Mouse (Mus musculus): ENCODE data around the gene Oca2. TPM values are rescaled to one million over a fixed set of nuclear protein-coding genes. Genes with fewer than 3 reads are reported as not detected.

Oca2 gene
- polyA plus RNA-seq (2015; fragmentation: Nextera tagmentation; extraction: Ambion mirVana), result 0.88 and 1.5 TPM in 2 replicates

DNA sequence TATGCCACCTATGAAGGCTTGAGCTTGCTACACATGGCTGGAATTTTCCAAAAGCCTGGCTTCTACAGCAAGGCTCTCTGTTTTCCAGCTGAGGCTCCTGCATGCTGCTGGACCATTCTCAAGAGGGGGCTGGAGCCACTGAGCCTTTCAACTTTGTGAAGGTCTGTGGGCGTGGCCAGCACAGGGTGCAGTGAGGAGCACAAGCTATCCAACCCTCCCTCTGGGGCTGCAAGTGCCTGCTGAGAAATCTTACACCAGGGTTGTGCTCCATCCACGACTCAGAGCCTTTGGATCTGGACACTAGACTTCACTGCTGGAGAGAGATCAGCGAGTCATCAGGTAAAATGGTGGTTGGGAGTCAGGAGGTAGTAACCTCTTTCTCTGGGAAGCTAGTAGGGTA lies at the start of gene Oca2:
Gene Oca2 (plus strand): TSS at position 218 of the 400 bp plus-strand sequence.
- no peak within 1 kb of the TSS for H3K27ac ChIP-seq
- no peak for ATAC-seq (ENCODE audit: low FRiP score)
- no peaks in the 10 kb centered on the region for H3K27me3 ChIP-seq
- H3K4me2 ChIP-seq, result no peak within 1 kb of the TSS
- H3K9ac ChIP-seq, result no peak within 1 kb of the TSS
- no peaks in the 10 kb centered on the region for H3K4me1 ChIP-seq (replicated peaks)
- 0 out of 2 replicates have a peak, but pooled peaks cover 3% of the 10 kb centered on the region for H3K36me3 ChIP-seq
- no peak within 1 kb of the TSS for H3K4me3 ChIP-seq
- H3K9me3 ChIP-seq, result no peaks in the 10 kb centered on the region
- 40% methylated on average over 3 of the region's 3 CpGs for WGBS

DNA sequence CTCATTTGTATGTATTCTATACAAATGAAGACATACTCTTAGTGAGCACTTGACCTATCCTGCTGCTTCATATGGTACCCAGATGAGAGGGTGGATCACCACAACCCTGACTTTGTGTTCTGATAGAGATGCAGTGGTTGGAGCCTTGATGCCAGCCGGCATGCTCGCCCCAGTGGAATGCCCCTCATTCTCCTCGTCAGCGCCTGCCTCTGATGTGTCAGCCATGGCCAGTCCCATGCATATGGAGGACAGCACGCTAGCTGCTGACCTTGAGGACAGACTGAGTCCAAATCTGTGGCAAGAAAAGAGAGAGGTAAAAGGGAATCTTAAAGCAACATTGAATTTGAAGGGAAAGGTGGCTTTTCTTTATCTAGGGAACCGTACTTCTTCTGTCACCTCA lies 48.5 kb upstream of the Oca2 start:
- Histone ChIP-seq H3K9ac (no peak overlapping the region), H3K27me3 (no peaks in the 10 kb centered on the region), H3K4me1 (replicated peaks) (no peaks in the 10 kb centered on the region), H3K36me3 (peaks cover 65% of the 10 kb centered on the region), H3K9me3 (no peaks in the 10 kb centered on the region), H3K4me2 (no peak overlapping the region), H3K4me3 (no peak overlapping the region), H3K27ac (no peak overlapping the region)
- 95% methylated on average over 6 of the region's 6 CpGs for WGBS
- no peak for ATAC-seq (ENCODE audit: low FRiP score)

DNA sequence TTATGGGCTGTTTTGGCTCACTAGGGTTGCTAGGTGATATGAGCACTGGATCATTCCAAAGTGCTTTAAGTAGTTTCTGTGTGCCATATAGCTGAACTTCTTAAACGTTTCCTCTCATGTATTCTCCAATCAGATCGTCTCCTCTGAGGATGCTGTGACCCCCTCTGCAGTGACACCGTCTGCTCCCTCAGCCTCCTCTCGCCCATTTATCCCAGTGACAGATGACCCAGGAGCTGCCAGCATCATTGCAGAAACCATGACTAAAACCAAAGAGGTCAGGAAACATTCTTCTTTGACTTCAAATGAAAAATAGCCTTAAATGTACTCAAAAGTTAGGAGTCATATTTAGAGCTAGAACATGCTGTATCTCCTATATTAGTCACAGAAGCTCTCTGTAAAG lies 47.9 kb upstream of the Oca2 start:
- H3K4me1 ChIP-seq (replicated peaks), result no peaks in the 10 kb centered on the region
- 75% methylated on average over 4 of the region's 4 CpGs for WGBS
- H3K9me3 ChIP-seq, result no peaks in the 10 kb centered on the region
- H3K4me3 ChIP-seq, result no peak overlapping the region
- no peak overlapping the region for H3K4me2 ChIP-seq
- H3K27ac ChIP-seq, result no peak overlapping the region
- H3K27me3 ChIP-seq, result no peaks in the 10 kb centered on the region
- peaks cover 68% of the 10 kb centered on the region for H3K36me3 ChIP-seq
- no peak for ATAC-seq (ENCODE audit: low FRiP score)
- H3K9ac ChIP-seq, result no peak overlapping the region

DNA sequence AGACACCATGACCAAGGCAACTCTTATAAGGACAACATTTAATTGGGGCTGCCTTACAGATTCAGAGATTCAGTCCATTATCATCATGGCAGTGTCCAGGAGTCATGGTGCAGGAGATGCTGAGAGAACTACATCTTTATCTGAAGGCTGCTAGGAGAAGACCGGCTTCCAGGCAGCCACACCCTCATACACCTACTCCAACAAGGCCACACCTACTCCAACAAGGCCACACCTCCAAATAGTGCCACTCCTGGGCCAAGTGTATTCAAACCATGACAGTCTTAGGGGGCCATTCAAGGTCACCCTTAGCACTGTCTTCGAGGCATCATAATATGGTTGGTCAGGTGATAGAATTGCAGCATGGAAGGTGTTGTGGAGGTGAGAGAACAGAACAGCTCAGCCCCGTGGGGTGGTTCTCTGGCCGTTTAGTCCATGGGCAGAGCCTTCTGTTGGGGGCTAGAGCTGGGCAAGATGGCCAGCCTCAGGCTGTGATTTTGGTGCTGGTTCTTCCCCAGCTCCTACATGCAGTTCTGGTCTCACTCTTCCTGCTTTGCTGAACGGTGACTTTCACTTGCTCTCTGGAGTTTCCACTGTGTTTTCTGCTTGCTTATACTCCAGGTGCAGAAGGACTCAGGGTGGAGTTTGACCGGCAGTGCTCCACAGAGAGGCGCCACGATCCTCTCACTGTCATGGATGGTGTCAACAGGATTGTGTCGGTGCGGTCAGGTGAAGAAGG lies 37.9 kb upstream of the Oca2 start:
- ATAC-seq (ENCODE audit: low FRiP score), result no peak
- no peaks in the 10 kb centered on the region for H3K27me3 ChIP-seq
- H3K9ac ChIP-seq, result no peak overlapping the region
- no peaks in the 10 kb centered on the region for H3K4me1 ChIP-seq (replicated peaks)
- H3K36me3 ChIP-seq, result peaks cover 88% of the 10 kb centered on the region
- no peak overlapping the region for H3K4me3 ChIP-seq
- H3K9me3 ChIP-seq, result no peaks in the 10 kb centered on the region
- no peak overlapping the region for H3K27ac ChIP-seq
- no peak overlapping the region for H3K4me2 ChIP-seq
- WGBS, result 96% methylated on average over 10 of the region's 10 CpGs

DNA sequence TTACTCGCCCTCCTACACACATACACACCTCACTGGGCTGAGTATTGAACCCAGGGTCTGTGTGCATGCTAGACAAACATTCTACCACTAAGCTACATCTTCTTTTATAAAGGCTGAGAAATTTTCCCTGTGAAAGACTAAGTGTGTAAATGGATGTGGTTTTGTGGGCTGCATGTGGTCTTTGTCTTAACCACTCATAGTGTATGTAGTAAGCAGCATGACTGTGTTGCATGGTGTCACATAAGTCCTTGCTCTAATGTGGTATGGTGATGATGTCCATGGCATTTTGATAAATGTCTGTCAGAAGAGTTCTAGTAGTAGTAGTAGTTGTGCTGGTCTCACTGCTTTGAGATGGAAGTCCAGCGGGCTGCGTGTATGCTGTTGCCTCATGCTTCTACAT lies 36.7 kb upstream of the Oca2 start:
- Histone ChIP-seq H3K27me3 (no peaks in the 10 kb centered on the region), H3K4me3 (no peak overlapping the region), H3K9ac (no peak overlapping the region), H3K4me2 (no peak overlapping the region), H3K9me3 (no peaks in the 10 kb centered on the region), H3K36me3 (peaks cover 87% of the 10 kb centered on the region), H3K27ac (no peak overlapping the region), H3K4me1 (replicated peaks) (no peaks in the 10 kb centered on the region)
- 99% methylated on average over 3 of the region's 3 CpGs for WGBS
- no peak for ATAC-seq (ENCODE audit: low FRiP score)

DNA sequence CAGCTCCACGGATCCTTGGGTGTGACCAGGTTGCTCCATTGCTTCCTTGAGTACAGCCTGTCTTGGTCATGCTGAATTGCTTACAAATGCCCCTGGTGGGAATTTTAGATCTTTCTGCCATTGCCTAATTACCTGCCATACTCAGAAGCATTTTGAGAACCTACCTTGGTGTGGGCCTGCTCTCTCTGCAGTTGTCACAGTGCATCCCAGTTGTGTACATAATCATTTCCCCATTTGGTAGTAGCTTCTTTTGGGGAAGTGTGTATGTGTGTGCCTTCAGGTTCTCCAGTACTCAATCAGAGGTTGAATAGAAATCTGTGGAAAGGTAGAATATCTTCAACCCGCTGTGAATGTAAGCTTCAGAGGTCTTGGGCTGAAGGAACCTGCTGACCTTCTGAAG lies 36.3 kb upstream of the Oca2 start:
- peaks cover 86% of the 10 kb centered on the region for H3K36me3 ChIP-seq
- H3K27ac ChIP-seq, result no peak overlapping the region
- H3K9me3 ChIP-seq, result no peaks in the 10 kb centered on the region
- no peak for ATAC-seq (ENCODE audit: low FRiP score)
- H3K4me1 ChIP-seq (replicated peaks), result no peaks in the 10 kb centered on the region
- H3K27me3 ChIP-seq, result no peaks in the 10 kb centered on the region
- 95% methylated on average over 2 of the region's 2 CpGs for WGBS
- no peak overlapping the region for H3K4me3 ChIP-seq
- no peak overlapping the region for H3K9ac ChIP-seq
- no peak overlapping the region for H3K4me2 ChIP-seq

DNA sequence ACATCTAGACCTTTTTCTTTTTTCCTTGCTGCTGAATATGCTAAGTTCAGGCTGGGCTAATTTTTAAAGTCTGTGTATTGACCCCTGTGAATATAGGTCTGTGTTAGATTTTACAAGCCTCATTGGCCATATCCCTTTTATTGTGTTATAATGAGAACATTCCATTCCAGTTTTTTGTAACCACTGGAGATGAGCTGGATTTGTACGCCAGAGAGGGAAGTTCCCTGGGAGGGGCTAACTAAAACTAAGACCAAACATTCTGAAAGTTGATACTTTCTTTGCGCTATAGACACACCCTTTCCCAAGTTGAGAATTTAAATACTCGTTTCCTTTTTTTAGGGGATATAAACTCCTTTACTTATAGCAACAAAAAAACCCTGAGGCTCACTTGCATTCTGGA lies 34.7 kb upstream of the Oca2 start:
- no peaks in the 10 kb centered on the region for H3K27me3 ChIP-seq
- no peaks in the 10 kb centered on the region for H3K9me3 ChIP-seq
- WGBS, result 46% methylated on average over 3 of the region's 3 CpGs
- H3K4me3 ChIP-seq, result no peak overlapping the region
- no peak overlapping the region for H3K9ac ChIP-seq
- ATAC-seq (ENCODE audit: low FRiP score), result no peak
- no peaks in the 10 kb centered on the region for H3K4me1 ChIP-seq (replicated peaks)
- peaks cover 87% of the 10 kb centered on the region for H3K36me3 ChIP-seq
- H3K27ac ChIP-seq, result no peak overlapping the region
- H3K4me2 ChIP-seq, result no peak overlapping the region

DNA sequence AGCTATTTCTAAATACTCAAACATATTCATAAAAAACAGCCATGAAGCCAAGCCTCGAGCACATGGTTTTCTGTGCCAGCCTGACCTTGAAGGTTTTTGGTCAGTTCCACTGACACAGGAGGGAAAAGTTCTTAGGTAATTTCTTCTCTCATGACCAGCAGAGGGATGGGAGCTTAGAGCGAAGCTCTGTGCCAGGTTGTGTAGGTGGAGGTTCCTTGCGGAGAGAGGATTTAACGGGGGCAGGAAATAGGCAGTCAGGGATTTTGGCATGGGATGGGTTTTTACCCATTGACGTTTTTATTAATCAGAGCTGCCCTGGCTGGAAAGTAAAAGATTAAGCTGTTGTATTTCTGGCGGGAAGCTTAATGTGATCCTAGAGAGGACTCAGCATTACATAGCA lies 18.7 kb upstream of the Oca2 start:
- Histone ChIP-seq H3K27ac (no peak overlapping the region), H3K4me1 (replicated peaks) (no peaks in the 10 kb centered on the region), H3K9me3 (no peaks in the 10 kb centered on the region), H3K4me3 (no peak overlapping the region), H3K9ac (no peak overlapping the region), H3K4me2 (no peak overlapping the region), H3K27me3 (no peaks in the 10 kb centered on the region), H3K36me3 (peaks cover 97% of the 10 kb centered on the region)
- 90% methylated on average over 6 of the region's 6 CpGs for WGBS
- no peak for ATAC-seq (ENCODE audit: low FRiP score)

DNA sequence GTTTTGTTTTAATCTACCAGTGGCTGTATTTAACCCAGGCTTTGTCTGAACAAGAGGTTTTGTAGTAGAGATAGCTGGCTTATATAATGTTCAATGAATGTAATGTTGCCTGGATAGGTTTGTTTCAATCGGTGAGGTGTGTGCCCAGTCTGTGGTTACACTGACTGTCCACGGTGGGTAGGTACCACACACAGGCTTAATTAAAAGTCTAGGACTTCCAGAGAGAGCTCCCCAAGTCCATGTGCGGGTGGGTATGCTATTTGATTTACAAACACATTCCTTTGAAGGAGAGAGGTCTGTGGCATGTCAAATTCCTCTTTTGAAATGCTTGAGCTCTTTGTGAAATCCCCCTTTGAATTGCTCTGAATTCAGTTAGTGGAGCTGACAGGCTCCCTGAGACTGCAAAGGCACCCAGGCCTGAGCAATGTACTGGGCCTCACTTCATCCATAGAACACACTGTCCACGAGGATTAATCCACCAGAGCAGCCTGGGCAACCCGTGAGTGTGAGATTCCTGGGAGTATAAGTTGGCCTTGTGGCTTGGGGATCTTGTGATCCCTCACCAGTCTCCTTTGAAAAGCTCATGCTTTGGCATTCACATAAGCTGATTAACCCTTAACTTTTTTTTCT lies 3.7 kb upstream of the Oca2 start:
- H3K4me1 ChIP-seq (replicated peaks), result no peaks in the 10 kb centered on the region
- H3K9ac ChIP-seq, result no peak overlapping the region
- peaks cover 33% of the 10 kb centered on the region for H3K36me3 ChIP-seq
- no peak for ATAC-seq (ENCODE audit: low FRiP score)
- H3K27me3 ChIP-seq, result no peaks in the 10 kb centered on the region
- no peaks in the 10 kb centered on the region for H3K9me3 ChIP-seq
- no peak overlapping the region for H3K4me3 ChIP-seq
- 44% methylated on average over 5 of the region's 5 CpGs for WGBS
- H3K27ac ChIP-seq, result no peak overlapping the region
- no peak overlapping the region for H3K4me2 ChIP-seq

DNA sequence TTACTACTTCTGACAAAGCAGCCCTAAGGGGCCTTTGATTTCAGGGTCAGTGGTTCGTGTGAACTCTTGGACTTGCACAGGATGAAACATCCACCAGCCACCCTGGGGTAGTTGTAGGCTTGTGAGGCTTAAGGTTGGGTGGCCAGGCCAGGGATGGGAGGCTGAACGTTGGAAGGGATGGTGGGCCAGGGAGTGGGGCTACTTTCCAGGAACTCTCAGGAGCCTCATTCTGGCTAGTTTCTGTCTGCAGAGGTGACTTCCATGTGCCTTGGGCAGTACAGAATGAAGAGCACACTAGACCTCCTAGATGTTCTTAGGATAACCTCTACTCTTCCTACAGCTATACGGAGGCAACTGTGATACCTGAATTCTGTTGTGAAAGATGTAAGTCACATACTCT lies 2.9 kb upstream of the Oca2 start:
- Histone ChIP-seq H3K4me2 (no peak overlapping the region), H3K4me3 (no peak overlapping the region), H3K27ac (no peak overlapping the region), H3K4me1 (replicated peaks) (no peaks in the 10 kb centered on the region), H3K9ac (no peak overlapping the region), H3K9me3 (no peaks in the 10 kb centered on the region), H3K27me3 (no peaks in the 10 kb centered on the region), H3K36me3 (peaks cover 27% of the 10 kb centered on the region)
- WGBS, result 81% methylated on average over 3 of the region's 3 CpGs
- ATAC-seq (ENCODE audit: low FRiP score), result no peak

DNA sequence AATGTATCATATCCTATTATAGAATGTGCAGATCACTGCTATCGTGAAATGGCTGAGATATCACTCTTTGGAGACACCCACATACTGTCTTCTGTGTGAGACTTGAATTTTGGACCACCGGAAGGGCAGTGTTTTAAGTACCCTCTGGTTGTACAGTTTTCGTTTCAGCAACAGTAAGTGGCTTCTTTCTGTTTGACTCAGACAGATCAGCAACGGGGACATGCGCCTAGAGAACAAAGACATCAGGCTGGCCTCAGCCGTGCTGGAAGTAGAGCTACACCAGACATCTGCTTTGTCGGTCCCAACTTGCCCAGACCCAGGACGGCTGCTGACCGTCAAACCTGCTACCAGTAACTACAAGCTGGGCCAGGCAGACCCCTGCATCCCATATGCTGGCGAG lies 15.0 kb downstream of the Oca2 start:
- H3K9ac ChIP-seq, result no peak overlapping the region
- no peak overlapping the region for H3K27ac ChIP-seq
- H3K36me3 ChIP-seq, result no peaks in the 10 kb centered on the region
- H3K4me3 ChIP-seq, result no peak overlapping the region
- H3K9me3 ChIP-seq, result no peaks in the 10 kb centered on the region
- WGBS, result 85% methylated on average over 10 of the region's 10 CpGs
- H3K4me2 ChIP-seq, result no peak overlapping the region
- no peaks in the 10 kb centered on the region for H3K27me3 ChIP-seq
- ATAC-seq (ENCODE audit: low FRiP score), result no peak
- no peaks in the 10 kb centered on the region for H3K4me1 ChIP-seq (replicated peaks)

DNA sequence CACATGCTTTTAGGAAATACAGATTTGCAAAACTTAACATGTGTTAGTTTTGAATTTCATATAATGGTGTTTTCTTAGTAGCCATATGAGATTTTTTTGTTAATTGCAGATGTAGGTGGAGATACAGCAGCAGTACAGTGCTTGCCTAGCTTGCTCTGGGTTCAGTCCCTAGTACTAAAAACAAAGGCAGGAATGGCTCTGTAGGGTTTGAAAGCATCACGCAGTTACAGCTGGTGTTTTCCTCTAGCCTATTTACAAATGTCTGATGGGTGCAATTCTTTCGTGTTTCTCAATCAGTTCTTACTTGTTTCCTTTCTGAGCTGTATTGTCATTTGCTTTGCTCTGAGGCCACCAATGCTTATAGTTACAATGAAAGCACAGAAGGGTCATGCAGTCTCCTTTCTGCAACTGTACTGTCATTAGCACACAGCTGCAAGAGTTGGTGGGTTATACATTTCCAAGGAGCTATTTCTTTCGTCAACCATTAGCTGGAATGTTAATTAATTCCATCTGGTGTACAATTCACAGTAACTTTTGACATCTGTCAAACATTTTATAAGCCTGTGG lies 18.4 kb downstream of the Oca2 start:
- Histone ChIP-seq H3K9me3 (no peaks in the 10 kb centered on the region), H3K4me2 (no peak overlapping the region), H3K36me3 (no peaks in the 10 kb centered on the region), H3K27me3 (no peaks in the 10 kb centered on the region), H3K9ac (no peak overlapping the region), H3K27ac (no peak overlapping the region), H3K4me1 (replicated peaks) (no peaks in the 10 kb centered on the region), H3K4me3 (no peak overlapping the region)
- WGBS, result 70% methylated on average over 3 of the region's 3 CpGs
- ATAC-seq (ENCODE audit: low FRiP score), result no peak

DNA sequence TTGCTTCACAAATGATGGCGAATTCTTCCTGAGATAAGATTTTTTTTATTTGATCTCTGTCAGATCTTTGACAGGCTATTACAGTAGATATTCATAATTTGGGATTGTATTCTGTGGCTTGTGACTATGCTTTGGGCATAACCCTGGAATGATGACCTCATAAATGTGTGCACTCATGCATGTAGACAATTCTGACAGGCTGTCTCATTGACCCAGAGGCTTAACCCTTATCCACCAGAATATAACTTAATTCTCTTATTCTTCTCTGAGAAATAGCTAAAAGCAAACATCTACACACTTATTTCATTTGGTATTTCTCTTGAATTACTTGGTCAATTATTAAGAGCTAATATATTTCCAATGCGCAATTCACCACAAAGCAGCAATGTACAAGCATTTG lies 37.9 kb downstream of the Oca2 start:
- Histone ChIP-seq H3K4me2 (no peak overlapping the region), H3K9ac (no peak overlapping the region), H3K9me3 (no peaks in the 10 kb centered on the region), H3K4me3 (no peak overlapping the region), H3K4me1 (replicated peaks) (no peaks in the 10 kb centered on the region), H3K27ac (no peak overlapping the region), H3K27me3 (no peaks in the 10 kb centered on the region), H3K36me3 (no peaks in the 10 kb centered on the region)
- WGBS, result 88% methylated on average over 2 of the region's 2 CpGs
- no peak for ATAC-seq (ENCODE audit: low FRiP score)
